Comparison of ENCODE assay signal across 8 mouse cellular contexts in genomic region chr15:103060021-103060340, GRCm38 (mm10). TPM values are rescaled to one million over a fixed set of nuclear protein-coding genes. Genes with fewer than 3 reads are reported as not detected.
DNase-seq lines count a peak whose midpoint lies in the region; ATAC-seq and TF ChIP-seq lines count a peak whose summit lies in the region.

No protein-coding gene starts in this region.

- no peaks in the 10 kb centered on the region for H3K27me3 ChIP-seq in kidney, embryonic 16.5 days (ENCODE audit: insufficient read depth, low read length)
- H3K27me3 ChIP-seq in hindbrain, embryonic 14.5 days (ENCODE audit: control insufficient read depth, insufficient read depth, low read length) = peaks cover 84% of the 10 kb centered on the region
- H3K27me3 ChIP-seq in kidney, postnatal 0 days (ENCODE audit: insufficient read depth, low read length) = no peaks in the 10 kb centered on the region
- no peaks in the 10 kb centered on the region for H3K27me3 ChIP-seq in neural tube, embryonic 15.5 days (replicated peaks)
- H3K27me3 ChIP-seq in heart, embryonic 12.5 days (replicated peaks) = peaks cover 92% of the 10 kb centered on the region

- H3K9me3 ChIP-seq in kidney, embryonic 16.5 days (ENCODE audit: low read length) = no peaks in the 10 kb centered on the region
- no peaks in the 10 kb centered on the region for H3K9me3 ChIP-seq in hindbrain, embryonic 14.5 days (ENCODE audit: control insufficient read depth, low read length)
- no peaks in the 10 kb centered on the region for H3K9me3 ChIP-seq in kidney, postnatal 0 days (replicated peaks; ENCODE audit: low read length)
- no peaks in the 10 kb centered on the region for H3K9me3 ChIP-seq in neural tube, embryonic 15.5 days (replicated peaks)
- no peaks in the 10 kb centered on the region for H3K9me3 ChIP-seq in heart, embryonic 12.5 days (replicated peaks)

- 7% methylated on average over 11 of the region's 11 CpGs for WGBS in kidney, embryonic 16.5 days
- WGBS in hindbrain, embryonic 14.5 days = 8% methylated on average over 11 of the region's 11 CpGs
- WGBS in kidney, postnatal 0 days = 12% methylated on average over 11 of the region's 11 CpGs
- 12% methylated on average over 11 of the region's 11 CpGs for WGBS in neural tube, embryonic 15.5 days
- 10% methylated on average over 11 of the region's 11 CpGs for whole genome bisulfite sequencing in heart, embryonic 12.5 days

- H3K4me1 ChIP-seq in kidney, embryonic 16.5 days (ENCODE audit: insufficient read depth, low read length) = peaks cover 76% of the 10 kb centered on the region
- H3K4me1 ChIP-seq in hindbrain, embryonic 14.5 days (replicated peaks; ENCODE audit: control insufficient read depth, insufficient read depth, low read length) = peaks cover 7% of the 10 kb centered on the region; the same call in 1 of the 2 replicates
- H3K4me1 ChIP-seq in kidney, postnatal 0 days (replicated peaks; ENCODE audit: insufficient read depth, low read length) = peaks cover 33% of the 10 kb centered on the region
- peaks cover 73% of the 10 kb centered on the region for H3K4me1 ChIP-seq in neural tube, embryonic 15.5 days
- H3K4me1 ChIP-seq in heart, embryonic 12.5 days (replicated peaks) = peaks cover 8% of the 10 kb centered on the region; the same call in 1 of the 2 replicates

- DNase-seq in kidney, postnatal 14 days = no peak
- no peak for DNase-seq in hindbrain, embryonic 14.5 days (ENCODE audit: low spot score)
- DNase-seq in kidney, postnatal 0 days (ENCODE audit: low spot score) = no peak
- no peak for DNase-seq in frontal cortex, postnatal 36 days (ENCODE audit: low spot score in 2 of 2)
- DNase-seq in MN1 (ENCODE audit: low spot score) = no peak

- peak overlapping the region; percentile 76 for H3K9ac ChIP-seq in kidney, embryonic 16.5 days (replicated peaks; ENCODE audit: low read length)
- H3K9ac ChIP-seq in hindbrain, embryonic 14.5 days = peak overlapping the region; percentile 67
- H3K9ac ChIP-seq in kidney, postnatal 0 days (ENCODE audit: low read depth, low read length) = peak overlapping the region; percentile 69
- peak overlapping the region; percentile 37 for H3K9ac ChIP-seq in neural tube, embryonic 15.5 days (replicated peaks)
- no peak overlapping the region for H3K9ac ChIP-seq in heart, embryonic 12.5 days

- peak overlapping the region; percentile 71 for H3K4me2 ChIP-seq in kidney, embryonic 16.5 days (replicated peaks; ENCODE audit: low read depth, low read length)
- peak overlapping the region; percentile 59 for H3K4me2 ChIP-seq in hindbrain, embryonic 14.5 days (replicated peaks)
- peak overlapping the region; percentile 75 for H3K4me2 ChIP-seq in kidney, postnatal 0 days (ENCODE audit: low read length)
- peak overlapping the region; percentile 51 for H3K4me2 ChIP-seq in neural tube, embryonic 15.5 days
- no peak overlapping the region for H3K4me2 ChIP-seq in heart, embryonic 12.5 days

- ATAC-seq in kidney, embryonic 16.5 days (ENCODE audit: low FRiP score, low TSS enrichment) = peak; percentile 6; the same call in 1 of the 2 replicates
- ATAC-seq in hindbrain, embryonic 14.5 days (ENCODE audit: low FRiP score) = no peak
- ATAC-seq in kidney, postnatal 0 days (replicated peaks; ENCODE audit: low FRiP score, low read depth) = peak; percentile 31
- ATAC-seq in neural tube, embryonic 15.5 days (ENCODE audit: low FRiP score) = peak; percentile 11; the same call in 1 of the 2 replicates
- no peak for ATAC-seq in heart, embryonic 12.5 days (ENCODE audit: insufficient number of reproducible peaks, low FRiP score)

- no peaks in the 10 kb centered on the region for H3K36me3 ChIP-seq in kidney, embryonic 16.5 days (ENCODE audit: insufficient read depth, low read length)
- H3K36me3 ChIP-seq in hindbrain, embryonic 14.5 days (replicated peaks; ENCODE audit: control insufficient read depth, insufficient read depth) = no peaks in the 10 kb centered on the region
- no peaks in the 10 kb centered on the region for H3K36me3 ChIP-seq in kidney, postnatal 0 days (ENCODE audit: insufficient read depth, low read length)
- no peaks in the 10 kb centered on the region for H3K36me3 ChIP-seq in neural tube, embryonic 15.5 days
- H3K36me3 ChIP-seq in heart, embryonic 12.5 days = no peaks in the 10 kb centered on the region

- peak overlapping the region; percentile 99 for H3K27ac ChIP-seq in kidney, embryonic 16.5 days (ENCODE audit: low read length)
- peak overlapping the region; percentile 94 for H3K27ac ChIP-seq in hindbrain, embryonic 14.5 days
- H3K27ac ChIP-seq in kidney, postnatal 0 days = peak overlapping the region; percentile 98
- H3K27ac ChIP-seq in neural tube, embryonic 15.5 days (replicated peaks) = peak overlapping the region; percentile 81
- no peak overlapping the region for H3K27ac ChIP-seq in heart, embryonic 12.5 days (ENCODE audit: poor library complexity, severe bottlenecking)

- no peak for TF ChIP-seq CTCF in kidney, postnatal 0 days (IDR thresholded peaks at IDR 0.05; ENCODE audit: low read depth)

- peak overlapping the region; percentile 45 for H3K4me3 ChIP-seq in kidney, embryonic 16.5 days (ENCODE audit: low read length)
- H3K4me3 ChIP-seq in hindbrain, embryonic 14.5 days (replicated peaks; ENCODE audit: low read length) = peak overlapping the region; percentile 36
- peak overlapping the region; percentile 37 for H3K4me3 ChIP-seq in kidney, postnatal 0 days (replicated peaks; ENCODE audit: low read depth, low read length)
- H3K4me3 ChIP-seq in neural tube, embryonic 15.5 days (replicated peaks) = peak overlapping the region; percentile 22
- H3K4me3 ChIP-seq in heart, embryonic 12.5 days = no peak overlapping the region

RNA-seq across cellular contexts. Expression of gene Hoxc4, which starts 41.2 kb away (rescaled TPM):
- polyA plus RNA-seq in kidney, embryonic 16.5 days (2015; fragmentation: Nextera tagmentation; extraction: Ambion mirVana) = 6.9 and 8.6 TPM in 2 replicates
- polyA plus RNA-seq in hindbrain, embryonic 14.5 days (2014; fragmentation: Nextera tagmentation; extraction: Ambion mirVana) = 74.9 and 90.0 TPM in 2 replicates
- 5.9 and 7.0 TPM in 2 replicates for polyA plus RNA-seq in kidney, postnatal 0 days (2015; fragmentation: Nextera tagmentation; extraction: Ambion mirVana)
- polyA plus RNA-seq in neural tube, embryonic 15.5 days (2015; fragmentation: Nextera tagmentation; extraction: Ambion mirVana) = 26.7 and 48.6 TPM in 2 replicates
- 0.57 and 0.76 TPM in 2 replicates for polyA plus RNA-seq in heart, embryonic 12.5 days (2016; fragmentation: Nextera tagmentation; extraction: Ambion mirVana)

Comparison
In these comparisons a context has a peak if more than half of its experiments do, and no peak if none do; other contexts are left out.
1. ATAC-seq: peak in kidney, embryonic 16.5 days (single experiment), kidney, postnatal 0 days (single experiment) and neural tube, embryonic 15.5 days (single experiment); none in hindbrain, embryonic 14.5 days (single experiment) and heart, embryonic 12.5 days (single experiment).